Mouse (Mus musculus): ENCODE results near the gene Rps3.

Rps3 gene

GRCm38 (mm10) chr7:99441534-99442072 is 41.9 kb downstream of the Rps3 start:
- no peak for DNase-seq (ENCODE audit: low spot score)

GRCm38 (mm10) chr7:99438881-99439280 is 44.7 kb downstream of the Rps3 start:
- DNase-seq (ENCODE audit: low spot score): no peak

GRCm38 (mm10) chr7:99436530-99436929 is 47.0 kb downstream of the Rps3 start:
- DNase-seq (ENCODE audit: low spot score): no peak

- DNase-seq (ENCODE audit: low spot score): no peak
Measured at GRCm38 (mm10) chr7:99434672-99435250, 48.8 kb downstream of the Rps3 start.

- DNase-seq (ENCODE audit: low spot score): no peak
Measured at GRCm38 (mm10) chr7:99432863-99433262, 50.7 kb downstream of the Rps3 start.

GRCm38 (mm10) chr7:99432248-99432647 is 51.3 kb downstream of the Rps3 start:
- DNase-seq (ENCODE audit: low spot score): no peak

GRCm38 (mm10) chr7:99430246-99430645 is 53.3 kb downstream of the Rps3 start:
- no peak for DNase-seq (ENCODE audit: low spot score)

GRCm38 (mm10) chr7:99429786-99430185 is 53.8 kb downstream of the Rps3 start:
- DNase-seq (ENCODE audit: low spot score): no peak

- no peak for DNase-seq (ENCODE audit: low spot score)
Measured at GRCm38 (mm10) chr7:99428836-99429235, 54.7 kb downstream of the Rps3 start.

GRCm38 (mm10) chr7:99427987-99428386 is 55.6 kb downstream of the Rps3 start:
- DNase-seq (ENCODE audit: low spot score): no peak
